8 mouse cellular contexts compared by ENCODE assay signal in the genomic region with DNA sequence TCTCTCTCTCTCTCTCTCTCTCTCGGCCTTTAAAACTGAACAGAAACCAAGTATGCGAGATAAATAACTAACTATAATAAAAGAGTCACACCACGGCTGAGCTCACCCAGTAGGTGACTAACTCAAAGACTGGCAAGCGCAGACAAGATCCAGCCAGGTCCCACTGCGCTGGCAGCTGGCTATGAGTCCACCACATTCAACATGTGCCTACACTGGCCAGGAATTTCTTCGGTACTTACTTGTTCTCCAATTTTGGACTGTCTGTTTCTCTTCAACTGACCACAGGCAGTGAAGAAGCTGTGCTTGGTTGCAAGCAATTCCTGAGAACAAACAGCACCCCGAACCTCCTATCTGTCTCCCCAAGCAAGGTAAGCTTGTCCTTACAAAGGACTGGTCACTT. TPM values are rescaled to one million over a fixed set of nuclear protein-coding genes. Genes with fewer than 3 reads are reported as not detected.
DNase-seq lines count a peak whose midpoint lies in the region; ATAC-seq and TF ChIP-seq lines count a peak whose summit lies in the region.

No protein-coding gene starts in this region.

- ATAC-seq in hindbrain, embryonic 11.5 days (ENCODE audit: low FRiP score) = no peak
- ATAC-seq in limb, embryonic 14.5 days (ENCODE audit: low FRiP score, low read depth) = no peak
- ATAC-seq in activated CD4-positive, CD25-positive, alpha-beta regulatory T cell, adult 4 months = no peak
- no peak for ATAC-seq in granulocyte monocyte progenitor cell, adult 5-6 weeks (replicated peaks; ENCODE audit: poor library complexity, severe bottlenecking)

- TF ChIP-seq POLR2A in heart, adult 2 months (IDR thresholded peaks at IDR 0.05; ENCODE audit: insufficient read depth, low read depth, low read length) = no peak; the same call in 1 of the 2 replicates
- TF ChIP-seq POLR2A in limb, embryonic 14.5 days (IDR thresholded peaks at IDR 0.05; ENCODE audit: borderline replicate concordance, extremely low read depth, insufficient read depth, insufficient read length) = no peak

- H3K4me1 ChIP-seq in heart, adult 2 months (ENCODE audit: control insufficient read depth, insufficient read depth, low read length) = peaks cover 12% of the 10 kb centered on the region
- H3K4me1 ChIP-seq in embryonic facial prominence, embryonic 10.5 days = peaks cover 40% of the 10 kb centered on the region
- peaks cover 4% of the 10 kb centered on the region for H3K4me1 ChIP-seq in hindbrain, embryonic 11.5 days (replicated peaks; ENCODE audit: control insufficient read depth, insufficient read depth, low read length)
- peaks cover 26% of the 10 kb centered on the region for H3K4me1 ChIP-seq in limb, embryonic 14.5 days (ENCODE audit: control insufficient read depth, insufficient read depth, low read length)

- H3K4me3 ChIP-seq in heart, adult 2 months = no peak overlapping the region
- H3K4me3 ChIP-seq in embryonic facial prominence, embryonic 10.5 days = peak overlapping the region; percentile 98
- H3K4me3 ChIP-seq in hindbrain, embryonic 11.5 days (ENCODE audit: low read depth, low read length) = peak overlapping the region; percentile 97
- H3K4me3 ChIP-seq in limb, embryonic 14.5 days (replicated peaks; ENCODE audit: low read length) = peak overlapping the region; percentile 81

- TF ChIP-seq EP300 in heart, adult 2 months (IDR thresholded peaks at IDR 0.05; ENCODE audit: insufficient read depth, low read depth, low read length) = no peak

- intact Hi-C loops in heart, adult 2 months (cut with DNase I) = loop anchor here (5.0 to 10.0 kb wide), 2 partner anchors 69 to 121 kb away; partner anchors contain the start of gene 1700016D06Rik

- TF ChIP-seq CTCF in heart, adult 2 months (IDR thresholded peaks at IDR 0.05) = no peak

- peak overlapping the region; percentile 87 for H3K4me2 ChIP-seq in hindbrain, embryonic 11.5 days (replicated peaks; ENCODE audit: low read depth, low read length)
- H3K4me2 ChIP-seq in limb, embryonic 14.5 days (replicated peaks; ENCODE audit: low read depth, low read length, severe bottlenecking) = peak overlapping the region; percentile 82

- no peaks in the 10 kb centered on the region for H3K27me3 ChIP-seq in heart, adult 2 months (ENCODE audit: control insufficient read depth, insufficient read depth, low read length)
- H3K27me3 ChIP-seq in embryonic facial prominence, embryonic 10.5 days (replicated peaks; ENCODE audit: low read depth, poor library complexity, severe bottlenecking) = no peaks in the 10 kb centered on the region
- no peaks in the 10 kb centered on the region for H3K27me3 ChIP-seq in hindbrain, embryonic 11.5 days (ENCODE audit: control insufficient read depth, insufficient read depth, low read length)
- no peaks in the 10 kb centered on the region for H3K27me3 ChIP-seq in limb, embryonic 14.5 days (ENCODE audit: control insufficient read depth, insufficient read depth, low read length)

- peaks cover 13% of the 10 kb centered on the region for H3K36me3 ChIP-seq in heart, adult 2 months (ENCODE audit: control insufficient read depth, insufficient read depth, low read length)
- peaks cover 52% of the 10 kb centered on the region for H3K36me3 ChIP-seq in embryonic facial prominence, embryonic 10.5 days (replicated peaks)
- H3K36me3 ChIP-seq in hindbrain, embryonic 11.5 days (ENCODE audit: control insufficient read depth, insufficient read depth, low read length) = peaks cover 4% of the 10 kb centered on the region; the same call in 1 of the 2 replicates
- H3K36me3 ChIP-seq in limb, embryonic 14.5 days (ENCODE audit: control insufficient read depth, insufficient read depth, low read length) = peaks cover 37% of the 10 kb centered on the region

- peak in 1 of 2 experiments; percentile 47 for DNase-seq in heart, adult 2 months
- no peak for DNase-seq in heart, adult 11 months
- DNase-seq in embryonic facial prominence, embryonic 10.5 days (ENCODE audit: low spot score) = no peak
- DNase-seq in hindbrain, embryonic 11.5 days (ENCODE audit: low spot score) = no peak
- no peak for DNase-seq in limb, embryonic 14.5 days (ENCODE audit: low spot score)
- DNase-seq in layer of hippocampus, adult 9-10 months (ENCODE audit: low spot score) = no peak

- H3K79me2 ChIP-seq in heart, adult 2 months (replicated peaks; ENCODE audit: control insufficient read depth, insufficient read depth, low read length) = peaks cover 2% of the 10 kb centered on the region; the same call in 1 of the 2 replicates

- peak overlapping the region; percentile 10; the same call in 1 of the 2 replicates for H3K9ac ChIP-seq in heart, adult 2 months (ENCODE audit: low read depth, low read length)
- 0 out of 2 replicates have a peak overlapping the region, but pooled peaks have one; percentile 3 for H3K9ac ChIP-seq in hindbrain, embryonic 11.5 days (ENCODE audit: low read depth, low read length)
- peak overlapping the region; percentile 92; the same call in 1 of the 2 replicates for H3K9ac ChIP-seq in limb, embryonic 14.5 days (ENCODE audit: low read depth, low read length, severe bottlenecking)

- peak overlapping the region; percentile 94 for H3K27ac ChIP-seq in heart, adult 2 months
- H3K27ac ChIP-seq in embryonic facial prominence, embryonic 10.5 days (replicated peaks) = no peak overlapping the region
- no peak overlapping the region for H3K27ac ChIP-seq in hindbrain, embryonic 11.5 days (ENCODE audit: low read depth, low read length)
- H3K27ac ChIP-seq in limb, embryonic 14.5 days (replicated peaks; ENCODE audit: low read depth, low read length) = no peak overlapping the region

- WGBS in heart, adult 2 months = 44% methylated on average over 7 of the region's 7 CpGs
- WGBS in embryonic facial prominence, embryonic 10.5 days = 80% methylated on average over 7 of the region's 7 CpGs
- WGBS in hindbrain, embryonic 11.5 days = 84% methylated on average over 7 of the region's 7 CpGs
- 40% methylated on average over 7 of the region's 7 CpGs for WGBS in limb, embryonic 14.5 days

- no peaks in the 10 kb centered on the region for H3K9me3 ChIP-seq in embryonic facial prominence, embryonic 10.5 days
- H3K9me3 ChIP-seq in hindbrain, embryonic 11.5 days (ENCODE audit: control insufficient read depth, low read length) = no peaks in the 10 kb centered on the region
- no peaks in the 10 kb centered on the region for H3K9me3 ChIP-seq in limb, embryonic 14.5 days (ENCODE audit: control insufficient read depth, low read length)

RNA-seq across cellular contexts. Expression of gene Ankrd10, which starts 2.1 kb away (rescaled TPM):
- total RNA-seq in heart, adult 2 months (2021) = 10 to 100 TPM; 19.3 to 21.5 TPM
- 39.9 and 57.5 TPM in 2 replicates for polyA plus RNA-seq in heart, adult 2 months (2012; rRNA removed)
- polyA plus RNA-seq in embryonic facial prominence, embryonic 10.5 days (2016; fragmentation: Nextera tagmentation; extraction: Ambion mirVana) = 121 and 133 TPM in 2 replicates
- polyA plus RNA-seq in hindbrain, embryonic 11.5 days (2014; fragmentation: Nextera tagmentation; extraction: Ambion mirVana) = 90.2 and 104 TPM in 2 replicates
- 184 and 247 TPM in 2 replicates for polyA plus RNA-seq in limb, embryonic 14.5 days (2012; rRNA removed)
- 91.8 and 103 TPM in 2 replicates for polyA plus RNA-seq in limb, embryonic 14.5 days (2014; fragmentation: Nextera tagmentation; extraction: Ambion mirVana)
- 10 to 100 TPM; 51.8 to 54.2 TPM for polyA plus RNA-seq in activated CD4-positive, CD25-positive, alpha-beta regulatory T cell, adult 4 months (2017; shearing (Covaris generic))
- 100 and 126 TPM in 2 replicates for total RNA-seq in granulocyte monocyte progenitor cell, adult 5-6 weeks (2014; fragmentation: Nextera tagmentation)
- total RNA-seq in granulocyte monocyte progenitor cell, adult 5-6 weeks (2017) = 64.6 and 66.0 TPM in 2 replicates

Comparison
In these comparisons a context has a peak if more than half of its experiments do, and no peak if none do; other contexts are left out.
1. H3K9ac ChIP-seq: peak in every context shown above with its lines; median percentile 92 in limb, embryonic 14.5 days; 10 in heart, adult 2 months; 3 in hindbrain, embryonic 11.5 days.